Mouse (Mus musculus) layer of hippocampus, adult 9-11 months (tissue): Measurements from ENCODE around the gene Hunk.

Experiments
- DNase-seq: peaks from one replicate; pipeline ENCODE4 v3.0.0; 2022

Hunk gene

DNA sequence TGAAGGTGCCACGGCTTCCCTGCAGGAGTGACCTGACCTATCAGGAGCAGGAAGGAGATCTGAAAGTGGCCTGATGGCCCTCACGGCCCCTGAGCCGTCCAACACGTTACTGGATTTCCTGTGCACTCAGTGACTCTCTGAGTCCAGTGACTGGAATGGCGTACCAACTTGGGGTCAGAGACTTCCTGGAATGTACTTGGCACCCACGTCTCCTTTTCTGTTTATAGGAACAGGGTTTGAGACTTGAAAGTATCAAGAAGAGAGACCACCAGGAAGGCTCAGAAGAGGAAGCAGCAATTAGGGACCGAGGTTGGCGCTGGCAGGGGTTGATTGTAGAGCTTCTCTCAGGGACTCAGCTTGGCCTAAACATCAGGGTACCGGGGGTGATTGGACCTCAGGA is 131.2 kb downstream of the Hunk start:
- no peak for DNase-seq

DNA sequence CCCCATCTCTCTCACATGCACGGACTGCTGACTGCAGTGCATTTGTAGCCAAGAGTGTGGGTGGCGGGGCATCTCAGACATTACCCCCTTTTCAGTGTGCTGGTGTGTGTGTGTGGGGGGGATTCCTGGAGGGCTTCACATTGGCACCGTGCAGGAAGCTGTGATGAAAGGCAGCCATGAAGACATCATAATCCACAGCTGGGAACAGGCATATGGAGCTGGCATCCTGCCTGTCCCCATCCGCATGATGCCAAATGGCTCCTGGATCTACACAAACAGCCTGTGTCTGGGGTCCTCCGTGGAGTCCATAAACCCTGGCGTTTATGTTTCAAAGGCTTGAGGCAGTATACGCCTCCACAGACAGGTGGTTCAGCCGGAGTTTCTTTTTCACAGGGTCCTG is 132.4 kb downstream of the Hunk start:
- peak; percentile 60 for DNase-seq

DNA sequence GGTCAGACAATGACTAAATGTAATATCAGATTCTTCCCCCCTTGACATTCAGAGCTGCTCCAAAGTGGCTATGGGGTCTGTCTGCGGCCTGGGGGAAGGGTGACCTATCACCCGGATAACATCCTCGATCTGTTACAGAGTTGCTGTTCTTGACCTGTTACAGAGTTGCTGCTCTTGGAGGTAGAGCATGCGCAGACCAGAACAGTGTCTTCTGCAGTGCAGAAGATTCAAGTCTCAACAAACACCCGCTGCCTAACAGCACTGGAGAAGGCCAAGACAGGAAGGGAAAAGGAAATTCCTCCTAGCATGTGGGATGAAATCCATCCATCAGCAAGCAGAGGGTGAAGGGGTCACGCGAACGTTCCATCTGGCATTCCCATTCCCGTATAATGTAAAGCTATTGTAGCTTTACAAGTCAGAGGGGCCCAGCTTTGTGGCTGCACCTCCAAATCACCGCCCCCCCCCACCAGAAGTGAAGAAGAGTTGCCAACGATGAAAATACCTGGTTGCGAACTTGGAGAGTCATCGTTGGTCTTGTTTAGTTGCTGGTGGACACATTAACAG is 133.0 kb downstream of the Hunk start:
- no peak for DNase-seq

DNA sequence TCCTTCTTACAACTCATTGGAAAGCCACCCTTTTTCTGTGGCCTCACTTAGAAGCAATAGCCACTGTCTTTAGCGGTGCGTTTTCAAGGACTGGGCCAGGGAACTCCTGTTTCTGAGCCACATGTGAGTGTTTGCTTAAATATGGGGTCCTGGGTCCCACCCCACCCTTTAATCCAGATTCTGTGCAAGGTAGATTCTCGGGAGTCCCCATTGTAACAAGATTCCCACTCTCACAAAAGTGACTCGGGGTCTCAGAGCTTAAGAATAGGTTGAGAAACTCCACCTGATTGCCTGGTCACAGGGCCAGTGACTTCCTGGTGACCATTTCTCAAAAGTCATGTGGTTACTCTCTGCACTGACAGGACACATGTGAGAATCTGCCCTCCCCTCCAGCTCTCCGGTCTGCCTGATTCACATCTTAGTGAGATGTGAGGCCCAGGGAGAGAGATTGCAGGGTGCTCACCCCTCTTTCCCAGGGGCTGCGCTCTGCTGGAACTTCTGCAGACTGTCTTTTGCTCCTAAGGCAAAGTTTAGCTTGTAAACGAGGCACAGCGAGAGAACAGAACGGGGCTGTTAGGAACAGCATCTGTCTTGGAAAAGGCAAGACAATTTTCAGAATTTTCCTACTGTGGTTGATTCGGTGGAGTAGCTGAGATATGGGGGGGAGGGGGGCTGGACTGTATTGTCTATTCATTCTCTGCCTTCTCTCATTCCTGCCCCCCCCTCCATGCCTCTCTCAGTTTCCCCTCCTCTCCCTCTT is 135.6 kb downstream of the Hunk start:
- DNase-seq = peak; percentile 16

DNA sequence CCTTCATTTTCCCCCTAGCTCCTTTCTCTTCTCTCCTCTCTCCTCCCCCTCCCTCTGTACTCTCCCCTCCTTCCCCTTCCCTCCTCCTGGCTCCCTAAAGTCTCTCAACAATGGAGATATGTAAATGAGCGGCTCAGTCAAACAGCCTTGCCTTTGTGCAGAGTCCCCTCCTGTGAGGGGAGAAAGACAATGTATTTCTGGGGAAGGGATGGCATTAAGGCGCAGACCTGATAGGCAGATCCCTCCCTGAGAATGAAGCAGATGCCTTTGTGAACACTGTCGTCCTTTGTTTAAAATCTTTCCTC is 136.1 kb downstream of the Hunk start:
- DNase-seq = no peak

DNA sequence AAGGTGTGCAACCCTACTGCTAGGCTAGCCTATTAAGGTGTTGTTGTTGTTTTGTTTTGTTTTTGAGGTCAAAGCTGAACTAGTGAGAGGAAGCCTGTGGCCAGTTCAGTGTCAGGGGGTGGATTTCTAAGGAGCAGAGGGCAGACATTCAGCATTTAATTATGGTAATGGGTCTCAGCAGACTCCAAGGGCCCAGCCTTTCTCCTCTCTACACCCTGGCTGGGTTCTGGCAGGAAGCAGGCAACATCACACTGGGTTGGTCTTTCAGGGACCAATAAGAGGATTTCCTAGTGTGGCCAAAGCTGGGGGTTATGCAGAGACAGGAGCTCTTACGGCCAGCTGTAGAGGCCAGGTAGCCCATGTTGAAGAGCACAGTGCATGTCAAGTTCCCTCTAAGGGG is 136.8 kb downstream of the Hunk start:
- no peak for DNase-seq

DNA sequence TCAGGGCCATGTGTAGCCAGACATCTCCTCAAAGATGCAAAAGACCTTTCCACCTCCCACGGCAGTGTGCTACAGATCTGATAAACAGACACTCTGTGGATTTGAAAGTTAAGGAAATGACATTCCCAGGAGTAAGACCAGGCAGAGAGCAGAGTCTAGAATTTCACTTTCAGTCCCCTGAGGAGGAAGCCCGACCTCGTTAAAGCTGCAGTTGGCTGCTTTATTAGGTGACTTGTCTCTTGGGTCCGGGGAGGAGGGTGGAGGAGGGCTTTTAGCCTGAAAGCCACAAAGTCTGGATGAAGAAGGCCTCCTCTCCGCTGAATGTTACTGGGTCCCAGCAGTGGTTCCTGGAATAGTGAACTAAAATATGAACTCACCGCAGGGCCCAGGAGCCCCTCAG is 137.6 kb downstream of the Hunk start:
- no peak for DNase-seq

DNA sequence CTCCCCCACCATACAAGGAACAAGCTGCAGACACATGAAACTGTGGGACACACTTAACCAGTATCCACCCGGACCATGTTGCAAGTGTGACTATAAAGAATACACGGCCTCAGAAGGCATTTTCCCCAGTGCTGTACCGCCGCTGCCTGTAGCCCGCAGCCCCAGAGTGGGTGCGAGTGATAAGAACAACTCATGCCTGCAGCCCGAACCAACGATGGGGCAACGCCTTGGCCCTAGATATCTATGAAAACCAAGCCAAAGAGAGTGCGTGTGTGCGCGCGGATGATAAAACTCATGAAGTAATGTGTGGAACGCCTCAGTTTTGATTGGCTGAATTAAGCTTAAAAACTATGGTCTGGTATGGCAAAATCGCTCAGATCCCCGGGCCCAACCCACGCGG is 138.1 kb downstream of the Hunk start:
- DNase-seq = no peak

DNA sequence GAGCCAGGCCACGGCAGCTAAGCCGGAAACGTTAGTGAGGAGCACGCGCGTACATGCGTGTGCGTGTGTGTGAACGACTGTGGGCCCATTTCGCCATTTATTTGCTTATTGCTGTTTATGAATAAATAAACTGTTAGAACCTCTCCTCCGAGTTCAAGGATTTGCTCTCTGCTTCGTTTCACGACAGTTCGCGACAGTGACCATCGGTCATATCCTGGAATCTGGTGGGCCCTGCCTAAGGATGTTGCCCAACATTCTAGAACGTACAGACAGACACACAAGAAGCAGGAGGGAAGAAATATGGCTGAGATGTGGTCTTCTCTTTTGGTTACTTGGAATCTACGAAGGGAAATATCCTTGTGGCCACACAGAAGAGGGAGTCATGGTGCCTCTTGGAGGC is 138.6 kb downstream of the Hunk start:
- DNase-seq = no peak

DNA sequence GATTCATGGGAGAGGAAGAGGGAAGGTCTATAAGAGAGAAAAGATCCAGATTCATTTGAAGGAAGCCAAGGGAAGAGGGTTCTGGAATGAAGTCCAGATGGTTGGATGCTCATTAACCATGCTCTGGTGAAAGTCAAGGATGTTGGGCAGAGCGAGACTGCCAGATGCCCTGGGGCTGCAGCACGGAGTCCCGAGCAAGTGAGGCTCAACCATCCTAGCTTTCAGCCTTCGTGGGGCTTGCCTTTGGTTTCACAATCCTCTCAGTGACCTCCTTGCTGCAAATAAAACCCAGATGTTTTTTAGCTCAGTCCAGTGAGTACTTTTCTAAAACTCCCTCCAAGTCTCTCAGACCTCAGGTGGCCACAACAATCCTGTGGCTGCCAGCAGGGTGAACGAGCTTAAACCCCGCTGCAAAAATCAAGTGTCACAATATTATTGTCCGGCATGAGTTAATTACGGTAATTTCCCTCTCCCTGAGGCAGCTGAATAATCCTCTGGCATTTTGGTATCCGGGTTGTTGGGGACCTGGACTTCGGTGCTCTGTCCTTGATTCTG is 147.4 kb downstream of the Hunk start:
- DNase-seq = no peak

DNA sequence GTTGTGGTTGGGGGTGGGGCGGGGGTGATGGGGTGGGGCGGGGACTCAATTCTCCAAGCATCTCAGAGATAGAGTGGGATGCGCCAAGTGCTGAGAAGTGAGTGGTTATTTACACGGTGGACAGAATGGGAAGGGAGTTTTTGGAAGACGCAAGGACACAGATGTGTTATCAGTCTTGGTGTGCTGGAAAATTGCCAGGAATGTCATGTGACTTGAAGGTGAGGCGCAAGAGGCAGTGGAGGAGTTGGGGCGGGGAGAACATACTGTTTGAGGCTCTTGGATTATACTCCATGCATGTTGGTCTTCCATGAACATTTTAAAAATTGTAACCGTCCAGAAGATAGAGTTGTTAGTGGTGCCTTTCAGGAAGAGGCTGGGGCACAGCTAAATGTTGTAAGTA is 148.8 kb downstream of the Hunk start:
- no peak for DNase-seq

DNA sequence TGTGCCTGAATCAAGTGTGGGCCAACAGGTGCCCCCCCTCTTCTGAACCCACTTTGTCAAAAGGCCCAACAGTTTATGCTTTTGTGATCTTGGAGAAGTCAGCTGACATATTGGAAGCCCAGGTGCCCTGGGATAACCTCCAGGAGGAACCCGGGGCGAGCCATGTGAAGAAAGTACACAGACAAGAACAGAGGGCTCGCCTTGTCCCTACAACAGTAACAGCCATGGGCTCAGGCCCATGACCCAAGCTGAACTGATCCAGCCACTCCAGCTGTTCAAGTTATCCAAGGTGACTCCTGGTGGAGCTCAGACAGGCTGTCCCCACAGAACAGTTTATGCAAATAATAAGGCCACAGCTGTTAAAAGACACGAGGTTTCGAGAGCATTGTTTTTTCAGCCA is 153.1 kb downstream of the Hunk start:
- DNase-seq = no peak

DNA sequence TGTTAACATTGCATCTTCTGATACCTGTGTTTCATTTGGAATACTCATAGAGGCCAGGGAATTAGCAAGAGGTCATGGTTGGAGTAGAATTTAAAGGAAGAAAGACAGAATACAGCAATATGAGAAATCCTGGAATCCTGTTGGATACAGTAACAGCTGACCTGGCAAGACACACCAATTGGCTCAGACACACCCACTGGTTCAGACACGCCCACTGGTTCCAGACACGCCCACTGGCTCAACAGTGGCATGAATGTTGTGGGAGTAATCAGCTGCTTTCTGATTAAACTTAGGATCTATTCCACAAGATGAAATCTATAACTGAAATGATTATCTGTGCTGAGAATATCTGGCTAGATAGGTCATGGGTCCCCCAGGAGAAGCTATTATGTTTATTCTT is 155.4 kb downstream of the Hunk start:
- no peak for DNase-seq

DNA sequence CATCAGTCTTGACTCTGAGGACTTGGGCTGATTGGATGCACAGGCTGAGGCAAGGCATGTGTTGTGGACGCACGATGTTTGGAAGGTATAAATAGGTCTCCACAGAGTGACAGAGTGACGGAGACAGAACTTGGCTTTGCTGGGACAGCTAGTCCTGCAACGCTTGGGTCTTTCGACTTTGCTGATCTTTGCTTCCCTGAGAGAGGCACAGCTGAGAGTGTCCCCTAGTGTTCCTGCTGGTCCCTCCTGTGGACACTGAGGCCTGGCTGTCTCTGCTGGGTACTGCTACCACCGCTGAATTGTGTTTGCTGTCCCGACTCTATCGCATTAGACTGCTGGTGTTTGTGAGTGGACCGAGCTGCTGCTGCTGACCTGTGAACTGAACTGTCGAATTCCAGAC is 156.6 kb downstream of the Hunk start:
- DNase-seq = no peak

DNA sequence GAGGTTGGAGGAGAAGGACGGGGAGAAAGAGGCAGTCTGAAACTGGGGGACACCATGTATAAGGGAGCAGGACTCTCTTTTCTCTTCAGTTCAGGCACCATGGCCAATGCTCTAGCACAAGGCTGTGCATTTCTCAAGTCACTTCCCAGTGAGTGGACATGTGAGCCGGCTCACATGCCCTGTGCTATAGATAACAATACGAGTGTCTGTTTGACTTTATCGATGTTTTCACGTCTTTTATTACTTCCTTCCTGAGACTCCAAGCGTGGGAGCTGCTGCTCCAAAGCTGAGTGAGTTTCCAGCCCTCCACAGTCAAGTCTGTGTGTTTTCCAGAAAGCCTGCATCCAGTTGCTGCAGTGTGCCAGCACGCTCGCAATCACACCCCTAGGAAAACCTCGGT is 158.4 kb downstream of the Hunk start:
- no peak for DNase-seq

DNA sequence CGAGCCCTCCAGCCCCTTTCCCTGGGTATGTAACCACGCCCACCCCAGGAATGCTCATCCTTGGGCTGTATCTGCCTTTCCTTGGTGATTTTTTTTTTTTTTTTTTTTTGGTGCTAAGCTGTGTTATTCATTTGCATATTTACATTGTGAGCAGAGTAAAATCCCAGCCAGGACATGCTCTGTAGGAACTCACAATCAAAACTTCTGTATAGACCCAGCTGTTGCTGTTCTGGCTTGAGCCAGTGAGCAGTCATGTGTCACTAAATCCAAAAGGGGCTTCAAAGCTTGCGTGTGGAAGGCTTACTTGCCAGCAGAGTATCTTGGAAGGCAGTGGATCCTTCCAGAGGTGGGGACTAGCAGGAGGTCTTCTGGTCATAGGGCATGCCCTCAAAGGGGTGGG is 159.7 kb downstream of the Hunk start:
- DNase-seq = no peak

DNA sequence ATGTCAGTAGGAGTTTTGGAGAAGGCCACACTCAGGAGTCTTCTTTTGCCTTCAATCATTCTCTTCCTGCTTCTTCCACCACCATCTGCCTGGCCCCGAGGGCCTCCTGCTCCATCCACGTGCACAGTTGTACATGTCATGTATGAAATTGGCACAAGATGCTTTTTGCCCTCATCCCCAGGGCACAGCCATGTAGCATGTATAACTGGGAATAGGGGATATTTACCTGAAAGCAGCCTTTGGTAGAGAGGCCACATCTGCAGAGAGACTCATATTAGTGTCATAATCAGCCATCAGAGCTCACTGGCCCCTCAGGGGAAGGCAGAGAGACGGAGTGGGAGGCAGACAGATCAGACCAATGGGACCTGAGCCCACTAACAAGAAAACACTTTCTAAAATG is 160.8 kb downstream of the Hunk start:
- DNase-seq = no peak

DNA sequence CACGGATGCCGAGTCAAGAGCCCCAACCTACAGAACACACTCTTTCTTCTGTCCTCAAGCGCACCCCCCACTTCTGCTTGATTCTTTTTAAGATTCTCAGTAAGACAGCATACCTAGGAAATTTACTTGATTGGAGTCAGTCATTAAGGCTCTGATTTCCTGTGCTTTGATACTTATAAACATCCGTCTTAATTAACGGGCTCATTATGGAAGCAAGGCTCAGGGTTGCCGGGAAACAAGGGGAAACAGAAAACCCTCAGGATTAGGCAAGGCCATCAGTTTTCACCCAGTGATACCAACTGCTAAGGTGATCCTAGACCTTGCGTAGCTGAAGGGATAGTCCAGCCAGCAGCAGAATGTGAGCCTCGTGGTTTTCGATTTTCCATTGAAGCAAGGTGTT is 162.2 kb downstream of the Hunk start:
- DNase-seq = no peak
